Mouse (Mus musculus): ENCODE measurements at regions not wholly inside any gene's neighbourhood (a gene's known extent, or its start where the extent isn't known, plus 50 kb on each side); places are given as distances from the start of the nearest gene placed in this dataset.

DNA sequence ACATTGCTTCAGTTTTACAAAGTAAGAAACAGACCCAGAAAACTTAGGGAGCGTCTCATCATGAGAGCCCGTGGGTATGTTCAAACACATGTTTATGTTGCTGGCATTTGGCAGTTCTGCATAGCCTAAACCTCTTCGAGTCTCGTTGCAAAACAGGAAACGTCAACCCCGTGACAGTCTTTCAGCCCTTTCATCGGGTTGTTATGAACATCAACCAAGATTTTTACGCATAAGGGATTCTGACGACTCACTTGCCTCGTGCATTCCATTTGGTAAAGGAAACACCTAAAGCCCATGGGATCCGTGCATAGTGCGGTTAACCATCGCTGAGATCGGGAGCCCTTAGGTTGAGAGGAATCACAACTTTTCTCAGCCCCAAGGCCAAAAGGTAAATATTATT lies 115.7 kb downstream of the Gpam start:
- DNase-seq (ENCODE audit: low spot score in 2 of 2) = no peak

DNA sequence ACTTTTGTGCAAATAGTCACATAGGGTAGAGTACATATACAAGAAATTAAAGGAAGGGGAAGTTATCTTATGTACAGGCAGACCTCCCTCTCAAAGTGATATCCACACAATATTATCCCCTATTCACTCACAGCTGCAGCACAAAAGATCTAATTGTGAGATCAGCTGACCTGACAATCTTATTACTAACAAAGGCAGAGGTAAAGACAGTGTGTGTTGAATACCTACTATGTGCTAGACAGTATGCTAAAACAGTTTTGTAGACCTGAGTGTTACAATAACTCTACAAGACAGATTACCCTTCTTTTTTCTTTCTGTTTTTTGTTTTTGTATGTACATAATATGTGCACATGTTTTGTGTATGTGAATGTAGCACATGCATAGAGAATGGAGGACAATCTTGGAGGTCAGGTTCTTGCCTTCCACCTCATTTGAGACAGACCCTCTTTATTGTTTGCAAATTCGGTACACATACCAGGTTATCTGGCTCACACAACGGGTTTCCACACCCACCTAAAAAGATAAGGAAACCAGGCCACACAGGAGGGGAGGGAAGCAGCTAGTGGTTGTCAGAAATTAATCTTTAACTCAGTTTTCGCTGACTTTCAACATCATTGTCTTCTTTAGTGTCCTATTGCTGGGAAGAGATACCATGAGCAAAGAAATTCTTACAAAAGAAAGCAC lies 118.4 kb downstream of the Gpam start:
- DNase-seq (ENCODE audit: low spot score in 2 of 2) = no peak

DNA sequence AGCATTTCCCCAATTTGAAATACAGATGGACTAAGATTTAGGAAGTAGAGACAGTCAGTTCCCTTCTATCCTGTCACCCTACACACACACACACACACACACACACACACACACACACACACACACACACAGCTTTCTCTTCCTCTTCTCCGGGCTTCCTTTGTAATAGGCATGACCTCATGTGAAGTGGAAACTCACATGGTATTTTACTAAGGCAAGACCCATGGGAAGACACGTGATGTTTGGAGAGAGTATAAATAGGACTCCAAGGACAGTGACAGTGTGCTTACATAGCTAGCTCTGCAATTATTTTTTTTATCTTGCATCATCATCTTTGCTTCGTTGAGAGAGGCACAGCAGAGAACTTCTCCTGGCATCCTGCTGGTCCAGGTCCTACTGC lies 137.1 kb downstream of the Gpam start:
- no peak for DNase-seq (ENCODE audit: low spot score in 2 of 2)

GRCm38 (mm10) chr19:54984541-54984940 lies 142.5 kb downstream of the Gpam start:
- no peak for DNase-seq (ENCODE audit: low spot score in 2 of 2)

GRCm38 (mm10) chr19:54982801-54983200 lies 144.2 kb downstream of the Gpam start:
- DNase-seq (ENCODE audit: low spot score in 2 of 2) = no peak

DNA sequence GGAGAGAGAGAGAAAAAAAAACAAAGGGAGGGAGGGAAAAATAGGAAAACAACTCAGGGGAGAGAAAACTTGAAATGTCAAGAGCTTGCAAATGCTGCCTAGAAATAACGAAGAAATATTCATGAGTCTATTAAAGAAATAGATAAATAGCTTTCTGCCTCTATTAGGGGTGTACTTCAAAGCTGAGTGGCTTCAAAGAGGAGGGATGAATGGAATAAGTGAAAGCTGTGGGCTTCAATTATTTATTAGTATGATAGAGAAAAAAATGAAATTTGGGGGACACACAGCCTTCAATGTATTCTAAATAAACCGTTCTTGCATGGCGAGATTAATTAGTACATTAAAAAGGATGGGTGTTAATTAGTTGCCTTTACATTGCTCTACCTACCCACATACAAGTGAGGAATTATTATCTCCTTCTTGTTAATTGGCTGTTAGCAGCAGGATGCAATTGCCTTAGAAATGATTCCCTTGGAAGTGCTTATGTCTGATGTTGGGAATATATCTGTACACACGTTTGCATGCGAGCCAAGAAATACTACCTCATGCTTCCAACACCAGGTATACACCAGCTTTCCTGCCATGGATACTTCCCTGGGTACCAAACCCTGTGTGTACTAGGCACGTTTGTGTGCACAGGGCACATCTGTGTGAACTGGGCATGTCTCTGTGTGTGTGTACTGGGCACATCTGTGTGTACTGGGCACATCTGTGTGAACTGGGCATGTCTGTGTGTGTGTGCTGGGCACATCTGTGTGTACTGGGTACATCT lies 155.4 kb downstream of the Gpam start:
- no peak for DNase-seq (ENCODE audit: low spot score in 2 of 2)

- DNase-seq (ENCODE audit: low spot score in 2 of 2) = no peak
These were observed 168.7 kb downstream of the Gpam start for GRCm38 (mm10) chr19:54958328-54958727.

GRCm38 (mm10) chr19:54955096-54955495 lies 171.9 kb downstream of the Gpam start:
- no peak for DNase-seq (ENCODE audit: low spot score in 2 of 2)

- DNase-seq (ENCODE audit: low spot score in 2 of 2) = no peak
These were observed 174.5 kb downstream of the Gpam start for GRCm38 (mm10) chr19:54952546-54952945.

GRCm38 (mm10) chr19:54948359-54949127 lies 178.5 kb downstream of the Gpam start:
- no peak for DNase-seq (ENCODE audit: low spot score in 2 of 2)

DNA sequence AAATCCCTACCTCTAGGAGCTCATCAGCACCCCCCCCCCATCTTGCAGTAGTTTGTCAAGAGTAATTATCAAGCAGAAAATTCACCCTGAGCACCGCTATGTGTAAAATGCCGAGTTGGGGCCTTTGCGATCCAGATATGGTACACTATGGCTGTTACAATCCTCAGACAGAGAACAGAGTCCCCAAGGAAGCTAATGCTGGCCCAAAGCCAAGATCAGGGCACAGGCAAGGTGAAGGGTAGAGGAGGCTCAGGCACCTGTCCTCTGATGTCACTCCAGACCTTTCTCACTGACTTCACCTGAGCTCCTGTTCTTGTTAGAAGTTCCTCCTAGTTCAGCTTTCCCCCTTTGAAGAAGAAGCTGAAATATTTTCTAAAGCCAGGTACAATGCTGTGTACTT lies 179.5 kb downstream of the Gpam start:
- DNase-seq (ENCODE audit: low spot score in 2 of 2) = no peak

DNA sequence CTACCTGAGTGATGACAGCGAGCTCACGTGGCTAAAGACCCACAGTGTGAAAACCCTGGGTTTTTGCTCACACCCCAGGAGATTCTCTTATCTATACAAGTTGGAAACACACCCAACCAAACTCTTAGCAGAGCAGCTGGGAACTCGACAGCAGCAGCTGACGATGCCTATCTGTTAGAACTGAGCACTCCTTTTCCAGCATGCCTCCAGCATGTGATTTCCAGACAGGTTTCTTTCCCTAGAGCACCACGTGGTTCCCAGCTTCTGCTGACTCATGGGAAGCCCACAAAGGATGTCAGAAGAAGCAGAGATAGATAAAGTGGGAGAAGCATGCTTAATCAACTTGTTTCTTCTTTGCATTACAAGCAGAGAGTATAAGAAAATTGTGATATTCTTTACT lies 194.5 kb downstream of the Gpam start:
- no peak for DNase-seq (ENCODE audit: low spot score in 2 of 2)

GRCm38 (mm10) chr19:54925888-54926287 lies 201.2 kb downstream of the Gpam start:
- no peak for DNase-seq (ENCODE audit: low spot score in 2 of 2)

GRCm38 (mm10) chr19:54919597-54919996 lies 207.4 kb downstream of the Gpam start:
- no peak for DNase-seq (ENCODE audit: low spot score in 2 of 2)

GRCm38 (mm10) chr19:54893622-54894021 lies 233.4 kb downstream of the Gpam start:
- no peak for DNase-seq (ENCODE audit: low spot score in 2 of 2)

- peak in 1 of 2 experiments; percentile 33 for DNase-seq (ENCODE audit: low spot score in 2 of 2)
These were observed 260.0 kb downstream of the Gpam start for GRCm38 (mm10) chr19:54867078-54867477.

DNA sequence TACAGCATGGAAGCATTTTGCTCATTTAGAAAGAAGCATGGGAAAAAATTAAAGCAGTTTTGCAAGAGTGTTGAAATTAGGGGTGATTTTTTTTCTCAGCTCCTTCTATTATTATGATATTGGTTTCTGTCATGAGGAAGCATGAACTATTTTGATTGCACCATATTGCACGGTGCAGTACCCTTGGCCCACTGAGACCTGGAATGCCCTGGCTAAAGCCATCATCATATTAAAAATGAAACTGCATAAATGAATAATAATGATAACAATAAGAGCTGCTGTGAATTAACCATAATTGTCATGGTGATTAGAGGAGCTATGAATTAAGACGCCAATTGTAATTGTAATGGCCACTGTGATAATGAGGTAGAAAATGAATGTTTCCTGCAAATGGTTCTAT lies 271.8 kb downstream of the Gpam start:
- no peak for DNase-seq (ENCODE audit: low spot score in 2 of 2)

DNA sequence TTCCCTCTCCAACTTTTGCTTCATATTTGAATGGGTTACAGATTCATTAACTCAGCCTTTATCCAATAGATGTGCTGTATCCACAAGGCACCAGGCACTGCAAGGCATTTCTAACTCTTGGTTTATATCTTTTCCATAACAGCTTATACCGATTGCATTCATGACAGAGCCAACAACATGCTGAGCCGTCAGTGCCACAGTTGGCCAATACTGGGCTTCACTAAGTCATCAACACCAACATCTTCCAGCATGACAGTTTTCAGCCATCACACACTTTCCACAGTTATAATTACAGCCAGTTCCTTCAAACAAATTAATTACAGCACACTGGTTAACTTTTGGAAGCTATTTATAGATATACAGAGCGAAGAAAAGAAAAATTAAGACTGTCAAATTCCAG lies 288.8 kb downstream of the Gpam start:
- no peak for DNase-seq (ENCODE audit: low spot score in 2 of 2)

- DNase-seq (ENCODE audit: low spot score in 2 of 2) = no peak
These were observed 290.6 kb downstream of the Gpam start for GRCm38 (mm10) chr19:54836451-54836850.

DNA sequence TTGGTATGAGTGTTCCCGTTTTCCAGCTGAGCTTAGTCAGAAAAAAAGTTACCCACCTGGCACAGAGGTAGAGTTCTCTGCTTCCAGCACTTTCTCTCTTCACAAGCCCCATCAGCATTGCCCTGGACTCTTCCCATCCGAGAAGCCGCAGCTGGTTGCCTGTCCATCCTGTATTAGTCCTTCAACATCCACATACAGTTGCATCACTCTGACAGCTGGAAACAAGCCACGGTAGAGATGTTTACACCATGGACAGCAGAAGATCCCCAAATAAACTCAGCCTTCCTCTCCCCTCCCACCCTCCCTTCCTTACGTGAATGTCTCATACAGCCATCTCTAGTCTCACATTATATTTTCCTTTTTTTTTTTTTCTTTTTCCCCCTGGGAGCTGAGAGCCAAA lies 304.9 kb downstream of the Gpam start:
- DNase-seq (ENCODE audit: low spot score in 2 of 2) = no peak

- DNase-seq (ENCODE audit: low spot score in 2 of 2) = no peak
These were observed 306.5 kb downstream of the Gpam start for GRCm38 (mm10) chr19:54820587-54820986.

GRCm38 (mm10) chr19:54801123-54801742 lies 325.8 kb downstream of the Gpam start:
- DNase-seq (ENCODE audit: low spot score in 2 of 2) = no peak
